Mouse (Mus musculus) ovary, postnatal 14 days (tissue): Measurements from ENCODE around the gene Olfr1022.

Experiments
- DNase-seq: peaks from one replicate; pipeline ENCODE4 v3.0.0; 2022; ENCODE audit warnings: low spot score

Olfr1022 gene

GRCm38 (mm10) chr2:85868294-85868693 is at the start of gene Olfr1022:
TSS of gene Olfr1022 (plus strand) at chr2:85868594.
- no peak for DNase-seq

- DNase-seq, result no peak
These were observed 23.0 kb upstream of the Olfr1022 start, which contains the start of gene Olfr1019 for GRCm38 (mm10) chr2:85845383-85845782. TSS of gene Olfr1019 (minus strand) at chr2:85845483.

GRCm38 (mm10) chr2:85846730-85847129 is 21.7 kb upstream of the Olfr1022 start, which contains the start of gene Olfr1020:
TSS of gene Olfr1020 (plus strand) at chr2:85847030.
- no peak for DNase-seq

GRCm38 (mm10) chr2:85885340-85885739 is 16.9 kb downstream of the Olfr1022 start, which contains the start of gene Olfr1023:
TSS of gene Olfr1023 (plus strand) at chr2:85885640.
- DNase-seq, result no peak

- DNase-seq, result no peak
These were observed 36.6 kb downstream of the Olfr1022 start, which contains the start of gene Olfr1024 for GRCm38 (mm10) chr2:85904952-85905351. TSS of gene Olfr1024 (minus strand) at chr2:85905052.

- no peak for DNase-seq
These were observed 44.8 kb downstream of the Olfr1022 start for GRCm38 (mm10) chr2:85913197-85913596.

GRCm38 (mm10) chr2:85914893-85915292 is 46.5 kb downstream of the Olfr1022 start, which contains the start of gene Olfr1025-ps1:
TSS of gene Olfr1025-ps1 (plus strand) at chr2:85915193.
- DNase-seq, result no peak
